Mouse (Mus musculus) fat pad, adult 2 months (tissue): Measurements from ENCODE around the gene Orm3.

Source experiments
- DNase-seq: peaks from one replicate; pipeline ENCODE4 v3.0.0-alpha.2; 2011; ENCODE audit warnings: low read depth, low spot score; ENCODE audit errors: extremely low read depth

Orm3 gene

GRCm38 (mm10) chr4:63368577-63368976 lies 12.6 kb downstream of the Orm3 start:
- DNase-seq = no peak

DNA sequence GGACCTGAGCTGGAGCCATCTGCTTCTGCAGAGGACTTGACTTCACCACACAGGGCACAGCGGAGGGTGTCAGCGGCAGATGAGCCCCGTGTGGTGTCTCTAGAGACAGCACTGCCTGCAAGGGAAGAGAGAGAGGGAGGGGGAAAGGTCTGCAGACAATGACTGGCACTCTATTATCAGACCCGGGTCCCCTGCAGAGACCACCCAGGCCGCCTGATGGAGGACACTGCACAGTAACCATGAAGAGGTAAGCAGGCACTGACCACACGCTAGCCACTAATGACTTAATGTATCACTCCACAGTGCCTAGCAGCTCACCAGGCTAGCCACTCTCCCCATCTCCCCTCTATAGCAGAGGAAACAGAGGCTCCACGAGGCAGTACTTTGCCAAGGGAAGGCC lies 14.9 kb downstream of the Orm3 start:
- DNase-seq = no peak

DNA sequence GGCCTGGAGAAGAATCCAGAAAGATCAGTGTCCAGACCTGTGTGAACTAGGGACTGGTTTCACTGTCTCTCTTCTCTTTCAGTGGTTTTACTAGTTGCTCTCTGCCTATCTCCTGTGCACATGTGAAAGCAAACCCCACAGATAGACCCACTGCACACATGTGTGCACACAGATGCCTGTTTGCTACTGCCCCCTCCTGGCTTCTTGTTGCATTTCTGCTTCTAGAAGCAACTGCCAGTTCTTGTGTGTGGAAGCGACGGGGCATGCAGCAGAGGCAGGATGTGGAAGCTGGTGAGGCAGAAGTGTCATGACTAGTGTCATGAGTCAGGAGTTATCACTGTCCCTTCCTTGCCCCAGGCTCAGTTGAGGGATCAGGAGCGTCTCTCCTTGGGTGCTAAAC lies 15.9 kb downstream of the Orm3 start:
- DNase-seq = no peak

- no peak for DNase-seq
These were observed 17.4 kb downstream of the Orm3 start for GRCm38 (mm10) chr4:63373404-63373803.

- no peak for DNase-seq
These were observed 18.4 kb downstream of the Orm3 start for GRCm38 (mm10) chr4:63374331-63374730.

GRCm38 (mm10) chr4:63375367-63375766 lies 19.4 kb downstream of the Orm3 start:
- DNase-seq = no peak

GRCm38 (mm10) chr4:63377483-63377882 lies 21.5 kb downstream of the Orm3 start:
- no peak for DNase-seq

- DNase-seq = no peak
These were observed 26.9 kb downstream of the Orm3 start for GRCm38 (mm10) chr4:63382676-63383369.

DNA sequence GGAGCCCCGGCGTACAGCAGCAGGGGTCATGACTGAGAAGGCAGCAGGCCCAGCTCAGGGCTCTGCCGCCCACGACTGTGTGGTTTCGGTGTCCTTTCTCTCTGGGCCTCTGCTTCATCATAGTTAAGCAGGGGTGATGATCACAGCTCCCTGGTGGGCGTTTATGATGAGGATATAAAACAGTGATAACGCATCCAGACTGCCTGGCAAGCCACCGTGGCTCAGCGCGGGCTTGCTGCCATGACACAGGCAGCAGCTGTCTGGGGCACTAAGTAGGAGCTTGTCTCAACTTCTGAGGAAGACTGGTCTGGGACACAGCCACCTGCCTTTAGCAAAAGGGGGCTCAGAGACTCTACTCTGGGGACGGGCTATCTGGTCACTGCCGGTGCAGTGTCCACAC lies 27.5 kb downstream of the Orm3 start:
- DNase-seq = no peak

GRCm38 (mm10) chr4:63384262-63384661 lies 28.3 kb downstream of the Orm3 start:
- DNase-seq = no peak

- DNase-seq = no peak
These were observed 29.3 kb downstream of the Orm3 start for GRCm38 (mm10) chr4:63385253-63385652.

- DNase-seq = no peak
These were observed 29.8 kb downstream of the Orm3 start for GRCm38 (mm10) chr4:63385784-63386183.

DNA sequence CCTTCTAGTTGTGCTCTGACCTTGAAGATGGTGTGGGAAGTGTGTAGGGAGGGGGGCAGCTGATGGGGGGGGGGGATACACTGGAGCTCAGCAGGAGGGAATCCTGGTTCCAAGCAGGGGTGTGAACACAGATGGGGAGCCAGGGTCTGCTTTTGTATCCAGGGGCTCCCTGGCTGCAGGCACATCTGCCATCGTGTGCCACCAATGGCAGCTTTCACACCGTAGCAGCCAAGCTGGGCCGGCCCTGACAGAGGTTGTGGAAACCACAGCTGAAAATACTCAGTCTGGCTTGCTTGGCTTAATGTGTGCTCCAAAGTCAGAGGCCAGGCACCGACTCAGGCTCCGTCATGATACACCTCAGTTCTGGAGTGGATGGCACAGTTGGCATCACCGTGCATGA lies 32.1 kb downstream of the Orm3 start:
- no peak for DNase-seq

GRCm38 (mm10) chr4:63389121-63389886 lies 33.3 kb downstream of the Orm3 start:
- DNase-seq = no peak

DNA sequence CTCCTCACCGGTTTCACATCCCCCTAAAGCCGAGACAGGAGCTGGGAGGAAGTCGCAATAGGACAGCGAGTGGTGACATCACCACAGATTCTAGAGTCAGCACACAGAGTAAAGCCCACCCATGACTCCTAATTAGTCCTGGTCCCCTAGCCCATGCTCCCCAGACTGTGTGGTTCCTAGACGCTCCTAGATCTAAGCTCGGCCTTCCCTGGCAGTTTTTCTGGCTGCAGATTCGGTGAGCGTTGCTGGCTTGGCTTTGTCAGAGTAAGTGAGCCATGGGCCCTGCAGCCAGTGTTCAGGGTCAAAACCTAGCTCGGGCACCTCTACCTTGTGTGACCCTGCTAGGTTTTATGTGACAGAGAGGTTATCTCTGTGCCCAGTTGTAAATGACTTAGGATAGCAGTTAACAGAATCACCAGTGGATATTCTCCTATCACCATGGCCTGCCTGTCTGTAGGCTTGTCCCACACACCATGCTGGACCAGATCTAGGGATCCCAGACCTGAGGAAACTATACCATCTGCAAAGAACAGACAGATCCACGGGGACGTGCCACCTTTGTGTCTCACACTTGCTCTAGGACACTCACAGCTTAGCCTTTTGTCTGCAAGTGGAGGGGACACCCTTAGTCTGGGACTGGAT lies 34.0 kb downstream of the Orm3 start:
- DNase-seq = no peak

- DNase-seq = no peak
These were observed 35.4 kb downstream of the Orm3 start for GRCm38 (mm10) chr4:63391322-63391721.

DNA sequence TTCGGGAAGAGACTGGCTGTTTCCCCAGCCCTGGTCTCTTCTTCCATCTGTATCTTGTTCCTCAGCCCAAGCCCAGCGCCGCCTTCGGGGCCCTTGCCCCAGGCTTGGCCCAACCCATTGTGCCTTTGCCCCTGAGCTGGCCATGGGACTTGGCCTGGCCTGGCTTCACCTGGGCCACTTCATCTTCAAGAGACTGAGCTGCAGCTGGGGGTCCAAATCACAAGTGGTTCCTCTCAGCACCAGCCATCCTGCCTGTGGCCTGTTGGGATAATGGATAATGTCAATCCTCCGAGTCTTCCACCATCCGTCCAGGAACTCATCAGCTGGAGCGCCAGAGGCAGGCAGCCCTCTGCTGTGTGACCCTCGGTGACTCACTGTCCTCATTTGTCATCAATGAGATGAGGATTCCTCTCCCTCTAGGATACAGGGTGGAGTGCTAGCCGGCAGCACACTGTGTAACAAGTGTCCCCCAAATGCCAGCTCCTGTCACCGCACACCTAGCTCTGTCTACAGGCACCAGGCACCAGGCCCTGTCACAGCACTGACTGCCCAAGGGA lies 42.1 kb downstream of the Orm3 start:
- DNase-seq = no peak

- no peak for DNase-seq
These were observed 43.1 kb downstream of the Orm3 start for GRCm38 (mm10) chr4:63398854-63399609.

DNA sequence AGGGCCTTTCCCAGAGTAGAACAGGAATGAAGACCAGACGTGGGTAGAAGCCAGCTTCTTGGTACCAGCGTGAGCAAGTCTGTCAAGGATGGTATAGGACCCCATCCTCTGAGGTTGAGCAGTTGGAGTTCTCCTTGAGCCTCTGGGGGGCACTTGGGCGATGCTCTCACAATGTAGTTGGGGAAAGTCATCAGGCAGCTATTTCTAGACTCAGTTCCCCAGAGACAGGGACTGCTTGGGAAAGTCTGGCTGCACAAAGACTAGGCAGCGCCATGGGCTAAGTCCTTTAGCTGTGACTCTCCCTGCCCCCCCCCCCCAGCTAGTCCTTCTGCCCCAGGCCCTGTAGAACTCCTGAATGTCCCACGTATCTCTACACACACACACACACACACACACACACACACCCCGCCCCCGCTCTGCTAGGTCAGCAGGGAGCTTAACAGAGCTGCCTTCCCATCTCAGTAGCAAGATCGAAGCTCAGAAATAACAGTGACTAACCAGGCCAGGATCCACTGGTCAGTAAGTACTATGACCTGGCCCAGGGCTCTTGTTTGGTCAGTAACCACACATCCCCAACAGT lies 43.8 kb downstream of the Orm3 start:
- no peak for DNase-seq

DNA sequence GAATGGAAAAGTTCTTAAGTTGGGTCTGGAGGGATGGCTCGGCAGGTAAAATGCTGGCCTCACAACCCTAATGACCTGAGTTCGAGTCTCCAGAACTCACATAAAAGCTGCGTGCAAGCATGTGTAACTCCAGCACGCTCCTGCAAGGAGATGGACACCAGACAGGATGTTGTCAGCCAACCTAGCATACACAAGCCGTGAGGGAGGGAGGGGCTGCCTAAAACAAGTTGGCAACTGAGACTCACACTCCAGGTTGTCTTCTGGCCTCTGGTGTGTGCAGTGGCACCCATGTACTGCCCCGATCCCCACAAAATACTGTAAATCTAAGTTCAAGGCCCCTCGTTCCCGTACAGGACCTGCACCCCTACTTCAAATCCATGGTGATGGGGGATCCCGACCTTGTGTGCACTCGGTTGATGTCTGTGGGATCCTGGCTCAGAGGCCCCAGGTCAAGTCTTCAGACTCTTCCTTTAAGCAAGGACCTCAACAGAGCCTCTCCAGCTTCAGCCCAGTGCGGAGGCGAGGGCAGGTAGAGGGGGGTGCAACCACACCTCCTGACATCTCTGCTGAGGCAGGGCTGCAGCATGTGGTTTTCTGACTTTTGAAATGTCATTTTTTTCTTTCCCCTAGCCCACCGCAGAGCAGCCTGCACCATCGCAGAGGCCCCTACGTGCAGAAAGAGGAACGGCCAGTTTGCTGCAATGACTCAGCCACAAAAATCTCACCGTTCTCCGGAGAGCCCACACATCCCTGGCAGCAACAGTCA lies 44.8 kb downstream of the Orm3 start:
- DNase-seq = no peak
